Mouse (Mus musculus) hindbrain, embryonic 12.5 days (tissue): Measurements from ENCODE around the gene Itga9. TPM values are rescaled to one million over a fixed set of nuclear protein-coding genes. Genes with fewer than 3 reads are reported as not detected.

Experiments
- ATAC-seq: fragments of 200-750 bp; cut with Nextera tagmentation; 2 replicates; pipeline ENCODE4 v1.8.0; 2017; ENCODE audit warnings: moderate TSS enrichment; ENCODE audit not compliant: low FRiP score
- H3K27ac ChIP-seq: fragments of 300-500 bp; sonication (generic); 2 replicates; pipeline ENCODE4 v1.5.1; 2016; ENCODE audit warnings: mild to moderate bottlenecking
- H3K27me3 ChIP-seq: fragments of 300-500 bp; sonication (generic); 2 replicates; pipeline ENCODE4 v1.6.1; 2016; ENCODE audit warnings: mild to moderate bottlenecking
- H3K36me3 ChIP-seq: fragments of 300-500 bp; sonication (generic); 2 replicates; pipeline ENCODE4 v1.6.1; 2016; ENCODE audit warnings: mild to moderate bottlenecking
- H3K4me1 ChIP-seq: fragments of 300-500 bp; sonication (generic); 2 replicates; pipeline ENCODE4 v1.6.1; 2016
- H3K4me2 ChIP-seq: fragments of 300-500 bp; sonication (generic); replicated peaks from 2 replicates; pipeline ENCODE4 v1.6.1; 2016; ENCODE audit warnings: mild to moderate bottlenecking
- H3K4me3 ChIP-seq: fragments of 300-500 bp; sonication (generic); 2 replicates; pipeline ENCODE4 v1.5.1; 2016; ENCODE audit warnings: mild to moderate bottlenecking
- H3K9ac ChIP-seq: fragments of 300-500 bp; sonication (generic); 2 replicates; pipeline ENCODE4 v1.6.1; 2016; ENCODE audit warnings: mild to moderate bottlenecking, moderate library complexity
- H3K9me3 ChIP-seq: fragments of 300-500 bp; sonication (generic); replicated peaks from 2 replicates; pipeline ENCODE4 v1.6.1; 2016; ENCODE audit warnings: mild to moderate bottlenecking
- WGBS: fragments of 180-500 bp; shearing (Covaris S2); methylation state at CpG from one replicate; pipeline ENCODE4 v1.1.7; 2016; 5-methylcytosine and 5-hydroxymethylcytosine counted together
- polyA plus RNA-seq: library from polyadenylated mRNA; unstranded; fragments of >200 nt; fragmentation: Nextera tagmentation; extraction: Ambion mirVana; gene quantifications from 2 replicates; pipeline ENCODE4 v1.2.1, GENCODE M21; 2016

Itga9 gene
- polyA plus RNA-seq, 1 experiment from 2014 or later, result 12.4 TPM

DNA sequence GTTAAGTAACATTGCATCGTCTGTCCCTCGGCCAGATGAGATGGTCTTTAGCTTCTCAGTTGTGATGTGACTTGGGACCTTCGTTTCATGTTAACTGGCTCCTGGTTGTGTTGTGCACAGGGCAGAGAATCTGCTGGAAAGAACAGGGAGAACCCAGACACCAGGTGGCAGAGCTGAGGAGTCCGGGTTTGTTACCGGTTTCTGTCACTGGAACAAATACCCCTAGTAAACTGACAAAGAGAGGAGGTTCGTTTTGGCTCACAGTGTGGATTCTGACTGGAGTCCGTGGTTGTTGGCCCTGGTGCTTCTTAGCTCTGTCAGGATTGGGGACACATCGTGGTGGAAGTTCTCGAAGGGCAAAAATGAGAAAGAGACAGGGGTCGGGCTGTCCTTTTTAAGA, 3.6 kb downstream of the Itga9 start:
- H3K9me3 ChIP-seq, result no peaks in the 10 kb centered on the region
- H3K27ac ChIP-seq, result no peak overlapping the region
- no peaks in the 10 kb centered on the region for H3K36me3 ChIP-seq
- H3K4me3 ChIP-seq, result no peak overlapping the region
- peaks cover 54% of the 10 kb centered on the region for H3K27me3 ChIP-seq
- no peak for ATAC-seq
- 67% methylated on average over 10 of the region's 10 CpGs for WGBS
- no peak overlapping the region for H3K4me2 ChIP-seq
- peaks cover 22% of the 10 kb centered on the region for H3K4me1 ChIP-seq
- no peak overlapping the region for H3K9ac ChIP-seq

DNA sequence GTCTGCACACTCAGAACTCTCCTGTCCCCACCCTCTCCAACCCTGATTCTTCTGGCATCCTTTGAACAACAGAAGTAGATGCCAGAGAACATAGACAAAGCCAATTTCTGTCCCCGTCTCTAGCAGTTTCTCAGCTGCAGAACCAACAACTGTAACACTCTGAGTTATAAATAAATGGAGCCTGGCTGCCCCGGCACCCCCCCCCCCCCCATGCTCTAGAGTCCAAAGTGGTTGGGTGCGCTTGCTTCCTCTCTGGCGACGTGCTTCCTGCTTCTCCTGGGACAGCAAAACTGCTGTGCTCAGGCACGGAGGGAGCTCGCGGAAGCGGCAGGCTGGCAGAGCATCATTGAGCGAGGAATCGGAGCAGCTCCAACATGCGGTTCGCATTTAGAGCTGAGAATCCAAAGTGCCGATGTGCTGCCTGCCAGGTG, 4.6 kb downstream of the Itga9 start:
- peaks cover 47% of the 10 kb centered on the region for H3K27me3 ChIP-seq
- no peaks in the 10 kb centered on the region for H3K36me3 ChIP-seq
- no peak overlapping the region for H3K27ac ChIP-seq
- no peaks in the 10 kb centered on the region for H3K9me3 ChIP-seq
- peaks cover 22% of the 10 kb centered on the region for H3K4me1 ChIP-seq
- H3K4me2 ChIP-seq, result 0 out of 2 replicates have a peak overlapping the region, but pooled peaks have one; percentile 3
- 58% methylated on average over 14 of the region's 14 CpGs for WGBS
- H3K4me3 ChIP-seq, result no peak overlapping the region
- H3K9ac ChIP-seq, result no peak overlapping the region
- no peak for ATAC-seq

DNA sequence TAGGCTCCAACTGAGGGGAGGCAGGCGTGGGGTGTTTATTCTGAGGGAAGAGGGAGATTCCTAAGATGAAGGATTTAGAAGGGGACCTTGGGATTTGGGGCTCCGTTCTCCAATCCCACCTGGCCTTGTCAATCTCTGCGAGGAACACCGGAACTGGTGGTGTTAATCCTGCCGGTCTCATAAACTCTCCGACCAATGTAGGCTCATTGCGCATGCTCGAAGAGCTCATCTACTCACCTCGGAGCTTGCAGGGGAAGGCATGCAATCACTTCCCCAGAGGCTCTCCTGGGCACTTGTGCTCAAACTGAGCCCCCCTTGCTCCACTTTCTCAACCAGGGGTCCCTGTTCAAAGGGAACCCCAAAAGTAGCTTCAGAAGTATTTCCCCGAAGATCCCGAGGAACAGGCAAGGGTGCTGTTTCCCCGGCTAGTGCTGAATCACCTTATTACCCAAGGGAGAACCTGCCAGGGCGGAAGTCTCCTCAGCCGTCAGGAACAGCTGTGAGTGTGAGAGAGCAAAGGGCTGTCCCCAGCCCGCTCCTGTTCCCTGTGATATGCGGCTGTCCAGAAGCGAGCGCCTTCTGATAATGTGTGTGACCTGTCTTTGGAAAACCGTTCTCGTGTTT, 5.6 kb downstream of the Itga9 start:
- H3K4me1 ChIP-seq, result peaks cover 21% of the 10 kb centered on the region
- no peak overlapping the region for H3K4me2 ChIP-seq
- no peak overlapping the region for H3K9ac ChIP-seq
- WGBS, result 56% methylated on average over 20 of the region's 20 CpGs
- no peak overlapping the region for H3K27ac ChIP-seq
- H3K4me3 ChIP-seq, result no peak overlapping the region
- H3K9me3 ChIP-seq, result no peaks in the 10 kb centered on the region
- H3K27me3 ChIP-seq, result peaks cover 47% of the 10 kb centered on the region
- ATAC-seq, result no peak
- no peaks in the 10 kb centered on the region for H3K36me3 ChIP-seq

DNA sequence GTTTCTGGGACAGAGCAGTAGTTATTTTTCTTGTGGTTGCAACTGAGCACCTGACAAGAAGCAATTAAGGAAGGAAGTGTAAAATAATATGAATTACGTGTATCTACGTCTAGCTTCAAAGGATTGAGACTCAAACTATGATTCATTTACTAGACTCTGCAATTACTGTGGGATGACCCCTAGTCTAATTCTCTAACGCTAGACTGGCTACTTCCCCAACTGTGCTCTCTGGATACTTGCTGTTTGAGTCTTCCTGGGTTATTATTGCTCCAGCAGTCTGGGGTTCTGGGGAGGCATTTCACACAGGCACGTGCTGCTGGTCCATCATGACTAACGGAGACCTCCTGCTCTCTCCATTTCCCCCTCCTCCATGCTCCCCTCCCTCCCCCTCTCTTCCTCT, 10.7 kb downstream of the Itga9 start:
- ATAC-seq, result no peak
- no peaks in the 10 kb centered on the region for H3K9me3 ChIP-seq
- H3K27me3 ChIP-seq, result peaks cover 6% of the 10 kb centered on the region
- H3K27ac ChIP-seq, result no peak overlapping the region
- no peaks in the 10 kb centered on the region for H3K36me3 ChIP-seq
- no peak overlapping the region for H3K4me2 ChIP-seq
- peaks cover 4% of the 10 kb centered on the region for H3K4me1 ChIP-seq
- no peak overlapping the region for H3K9ac ChIP-seq
- WGBS, result 67% methylated on average over 5 of the region's 5 CpGs
- no peak overlapping the region for H3K4me3 ChIP-seq

DNA sequence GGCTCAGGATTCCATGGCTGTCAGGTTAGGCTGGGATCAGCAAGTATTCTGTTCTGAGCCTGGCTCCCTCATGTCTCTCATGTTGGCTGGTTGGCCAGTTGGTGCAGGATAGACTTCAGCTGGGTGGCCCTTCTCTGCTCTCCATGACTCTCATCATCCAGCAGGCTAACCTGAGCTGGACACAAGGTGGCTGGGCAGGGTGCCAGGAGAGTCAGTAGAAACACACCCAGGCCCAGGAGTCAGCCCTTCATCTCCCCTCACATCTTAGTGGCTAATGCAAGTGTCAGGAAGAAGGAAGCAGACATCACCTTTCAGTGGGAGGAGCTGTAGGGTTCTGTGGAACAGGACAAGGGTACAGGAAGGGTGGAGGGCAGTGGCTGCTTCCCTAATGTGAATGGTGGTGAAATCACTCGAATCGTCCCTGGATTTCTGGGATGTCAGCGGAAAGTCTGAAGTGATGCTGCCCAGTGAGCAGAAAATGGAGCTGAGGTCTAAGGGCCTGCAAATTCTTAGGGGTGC, 12.3 kb downstream of the Itga9 start:
- ATAC-seq, result no peak
- 87% methylated on average over 3 of the region's 3 CpGs for WGBS
- H3K4me3 ChIP-seq, result no peak overlapping the region
- no peak overlapping the region for H3K9ac ChIP-seq
- peaks cover 5% of the 10 kb centered on the region for H3K4me1 ChIP-seq
- H3K27ac ChIP-seq, result no peak overlapping the region
- no peak overlapping the region for H3K4me2 ChIP-seq
- no peaks in the 10 kb centered on the region for H3K36me3 ChIP-seq
- no peaks in the 10 kb centered on the region for H3K27me3 ChIP-seq
- H3K9me3 ChIP-seq, result no peaks in the 10 kb centered on the region

DNA sequence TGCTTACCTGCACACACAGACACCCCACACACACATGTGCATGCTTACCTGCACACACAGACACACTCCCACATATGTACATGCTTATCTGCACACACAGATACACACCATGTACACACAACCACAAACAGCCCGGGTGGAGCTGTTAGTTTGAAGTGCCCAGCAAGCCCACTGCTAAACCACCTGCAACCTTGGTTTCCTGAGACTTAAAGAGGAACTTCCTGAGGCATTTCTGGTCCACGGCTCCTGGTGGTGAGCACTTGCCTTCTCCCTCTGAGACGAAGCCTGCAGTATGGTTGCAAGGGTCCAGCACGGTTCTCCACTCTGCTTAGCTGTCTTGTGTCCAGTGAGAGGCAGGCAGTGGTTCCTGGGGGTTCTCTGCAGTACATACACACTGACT, 14.3 kb downstream of the Itga9 start:
- H3K27ac ChIP-seq, result no peak overlapping the region; the same call in 1 of the 2 replicates
- H3K27me3 ChIP-seq, result no peaks in the 10 kb centered on the region
- H3K4me2 ChIP-seq, result no peak overlapping the region
- no peak for ATAC-seq
- H3K4me3 ChIP-seq, result no peak overlapping the region
- WGBS, result 57% methylated on average over 4 of the region's 4 CpGs
- no peaks in the 10 kb centered on the region for H3K9me3 ChIP-seq
- no peak overlapping the region for H3K9ac ChIP-seq
- peaks cover 20% of the 10 kb centered on the region for H3K4me1 ChIP-seq
- no peaks in the 10 kb centered on the region for H3K36me3 ChIP-seq

DNA sequence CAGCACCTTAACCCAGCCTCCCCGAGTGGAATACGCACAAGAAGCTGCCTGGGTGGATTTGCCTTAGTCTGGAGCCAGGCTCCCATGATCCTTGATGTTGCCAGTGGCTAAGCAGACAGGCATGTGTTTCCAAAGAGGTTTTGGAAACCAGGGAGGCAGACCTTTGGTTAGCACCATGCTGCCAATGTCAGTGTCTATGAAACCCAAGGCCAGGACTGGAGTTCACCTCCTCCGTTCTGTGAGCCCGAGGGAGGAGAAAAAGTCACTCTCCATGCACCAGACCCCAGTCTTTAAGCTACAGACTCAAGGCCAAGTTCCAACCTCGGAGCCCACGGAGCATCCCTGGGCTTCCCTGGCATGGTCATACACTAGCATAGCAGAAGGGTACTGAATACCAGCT, 15.2 kb downstream of the Itga9 start:
- Histone ChIP-seq H3K27me3 (no peaks in the 10 kb centered on the region), H3K27ac (no peak overlapping the region), H3K9me3 (no peaks in the 10 kb centered on the region), H3K4me2 (no peak overlapping the region), H3K4me3 (no peak overlapping the region), H3K36me3 (no peaks in the 10 kb centered on the region), H3K4me1 (peaks cover 20% of the 10 kb centered on the region), H3K9ac (no peak overlapping the region)
- ATAC-seq, result no peak
- WGBS, result 87% methylated on average over 6 of the region's 6 CpGs

DNA sequence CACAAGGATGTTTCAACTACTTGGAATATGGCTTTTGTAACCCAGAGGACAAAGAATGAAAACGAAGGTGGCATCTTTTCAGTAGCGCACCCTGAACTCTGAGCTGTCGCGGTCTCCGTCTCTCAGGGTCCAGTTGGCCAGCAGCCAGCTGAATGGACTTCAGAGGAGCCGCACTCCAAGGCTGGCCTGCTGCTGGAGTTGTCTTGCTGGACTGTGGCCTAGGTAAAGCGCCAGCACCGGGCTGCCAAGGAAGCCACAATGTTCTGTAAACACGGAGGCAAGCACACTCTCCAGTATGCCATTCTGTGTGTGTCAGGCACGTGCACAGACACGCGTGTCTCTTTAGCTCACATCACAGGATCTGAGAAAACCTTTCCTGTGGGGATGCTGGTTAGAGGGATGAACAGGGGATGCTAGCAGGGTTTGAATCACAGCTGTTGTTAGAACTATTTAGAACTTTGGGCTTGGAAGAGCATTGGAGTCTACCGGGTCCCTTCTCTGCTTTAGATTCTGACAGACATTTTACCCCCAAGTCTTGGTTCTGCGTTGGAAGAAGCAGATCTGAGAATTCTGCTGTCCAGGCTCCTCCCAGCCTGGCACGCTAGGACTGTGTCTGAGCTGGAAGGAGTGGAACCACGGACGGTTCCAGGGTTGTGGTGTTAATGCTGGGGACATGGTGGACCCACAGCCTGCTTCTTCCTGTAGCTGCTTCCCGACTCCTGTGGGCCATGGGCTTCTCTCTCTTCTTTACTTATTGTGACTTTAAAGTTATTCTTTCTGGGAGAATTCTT, 16.1 kb downstream of the Itga9 start:
- no peak overlapping the region for H3K4me2 ChIP-seq
- H3K9me3 ChIP-seq, result no peaks in the 10 kb centered on the region
- H3K27me3 ChIP-seq, result no peaks in the 10 kb centered on the region
- peaks cover 20% of the 10 kb centered on the region for H3K4me1 ChIP-seq
- H3K36me3 ChIP-seq, result no peaks in the 10 kb centered on the region
- WGBS, result 88% methylated on average over 18 of the region's 18 CpGs
- H3K4me3 ChIP-seq, result no peak overlapping the region
- no peak overlapping the region for H3K27ac ChIP-seq
- ATAC-seq, result no peak
- no peak overlapping the region for H3K9ac ChIP-seq

DNA sequence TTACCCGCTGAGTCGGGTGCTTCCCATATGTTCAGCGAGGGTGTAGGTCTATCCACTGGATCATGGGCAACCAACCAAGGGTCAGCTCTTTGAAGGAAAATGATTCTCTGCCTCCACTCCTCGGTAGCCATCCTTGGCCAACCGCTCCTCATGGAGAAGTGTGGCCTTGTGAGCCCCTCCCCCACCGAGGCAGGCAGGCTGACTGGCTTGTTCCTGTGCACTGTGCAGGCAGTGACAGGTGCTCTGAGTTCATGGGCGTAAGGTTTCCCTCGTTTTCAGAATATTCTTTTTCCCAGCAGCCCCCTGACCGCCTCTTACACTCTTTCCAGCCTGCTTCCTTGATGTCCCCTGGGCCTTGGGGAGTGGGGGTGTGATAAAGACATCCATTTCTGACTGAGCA, 17.0 kb downstream of the Itga9 start:
- no peak overlapping the region for H3K27ac ChIP-seq
- H3K36me3 ChIP-seq, result no peaks in the 10 kb centered on the region
- H3K4me1 ChIP-seq, result peaks cover 20% of the 10 kb centered on the region
- WGBS, result 62% methylated on average over 9 of the region's 9 CpGs
- H3K27me3 ChIP-seq, result no peaks in the 10 kb centered on the region
- no peak overlapping the region for H3K4me3 ChIP-seq
- no peaks in the 10 kb centered on the region for H3K9me3 ChIP-seq
- H3K4me2 ChIP-seq, result no peak overlapping the region
- H3K9ac ChIP-seq, result no peak overlapping the region
- no peak for ATAC-seq

DNA sequence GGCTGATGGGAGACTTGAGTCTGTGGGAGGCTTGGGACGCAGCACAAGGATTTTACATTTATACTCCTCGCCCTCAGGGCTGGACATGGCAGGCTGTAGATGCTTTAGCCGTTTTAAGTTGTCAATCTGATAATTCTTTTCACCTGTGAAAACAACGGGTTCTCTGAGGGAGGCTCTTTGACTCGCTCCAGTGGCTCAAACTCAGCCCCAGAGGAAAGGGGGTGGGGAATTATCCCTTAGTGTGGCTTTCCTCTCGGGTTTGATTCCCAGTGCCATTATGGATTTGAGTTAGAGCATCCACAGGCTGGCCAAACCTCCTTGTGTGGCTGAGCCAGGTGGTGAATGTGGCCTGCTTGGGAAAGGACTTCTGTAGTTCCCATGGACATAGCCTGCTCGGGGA, 17.7 kb downstream of the Itga9 start:
- no peak overlapping the region for H3K9ac ChIP-seq
- H3K27me3 ChIP-seq, result no peaks in the 10 kb centered on the region
- 42% methylated on average over 7 of the region's 7 CpGs for WGBS
- H3K4me3 ChIP-seq, result no peak overlapping the region
- no peak overlapping the region for H3K4me2 ChIP-seq
- no peak for ATAC-seq
- no peak overlapping the region for H3K27ac ChIP-seq
- H3K4me1 ChIP-seq, result peaks cover 20% of the 10 kb centered on the region
- no peaks in the 10 kb centered on the region for H3K36me3 ChIP-seq
- no peaks in the 10 kb centered on the region for H3K9me3 ChIP-seq

DNA sequence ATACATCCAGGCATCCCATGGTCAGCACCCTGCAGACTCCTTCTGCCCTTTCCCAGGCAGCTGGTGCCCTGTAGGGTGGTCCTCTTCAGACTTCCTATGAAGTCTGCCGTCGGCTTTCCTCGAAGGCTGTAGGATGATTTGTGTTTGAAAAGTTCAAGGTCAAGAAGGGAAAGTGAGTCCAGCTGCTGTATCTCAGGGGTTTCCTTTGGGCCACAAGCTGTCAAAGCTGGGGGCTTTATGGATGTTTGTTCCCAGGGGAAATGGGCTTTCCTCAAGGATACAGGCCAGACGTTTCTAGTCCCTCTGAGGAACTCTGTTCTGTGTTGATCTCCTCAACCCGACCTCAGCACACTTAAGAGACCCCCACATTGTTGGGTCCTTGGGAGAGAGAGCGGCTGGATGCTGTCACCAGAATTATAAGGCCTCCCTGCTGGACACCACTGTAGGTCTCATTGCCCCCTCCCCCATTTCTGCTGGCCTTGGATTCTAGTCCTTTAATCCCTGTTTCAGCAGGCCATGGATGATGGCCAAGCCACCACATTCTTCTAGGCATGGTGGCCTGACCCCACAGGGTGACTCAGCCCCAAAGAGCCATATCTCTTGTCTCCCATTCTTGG, 23.4 kb downstream of the Itga9 start:
- H3K9me3 ChIP-seq, result no peaks in the 10 kb centered on the region
- WGBS, result 53% methylated on average over 6 of the region's 6 CpGs
- H3K27me3 ChIP-seq, result no peaks in the 10 kb centered on the region
- no peak overlapping the region for H3K9ac ChIP-seq
- H3K4me2 ChIP-seq, result no peak overlapping the region
- no peak for ATAC-seq
- H3K4me3 ChIP-seq, result no peak overlapping the region
- H3K27ac ChIP-seq, result no peak overlapping the region
- peaks cover 5% of the 10 kb centered on the region; the same call in 1 of the 2 replicates for H3K4me1 ChIP-seq
- H3K36me3 ChIP-seq, result no peaks in the 10 kb centered on the region
